Mouse (Mus musculus): ENCODE data around the gene Cldn10. TPM values are rescaled to one million over a fixed set of nuclear protein-coding genes. Genes with fewer than 3 reads are reported as not detected.

Cldn10 gene
- polyA plus RNA-seq, 1 experiment from 2014 or later: 60.4 TPM

GRCm38 (mm10) chr14:118919025-118919424 is 131.3 kb downstream of the Cldn10 start:
- H3K27ac ChIP-seq (ENCODE audit: low read length): no peak overlapping the region
- ATAC-seq (ENCODE audit: insufficient read depth, low FRiP score): no peak
- no peaks in the 10 kb centered on the region for H3K36me3 ChIP-seq (ENCODE audit: control insufficient read depth, insufficient read depth, low read length)
- no peak overlapping the region for H3K9ac ChIP-seq (ENCODE audit: low read length)
- H3K4me2 ChIP-seq (ENCODE audit: low read depth, low read length): no peak overlapping the region
- H3K4me3 ChIP-seq (replicated peaks; ENCODE audit: low read length): no peak overlapping the region
- no peaks in the 10 kb centered on the region for H3K27me3 ChIP-seq (ENCODE audit: control insufficient read depth, insufficient read depth, low read length)
- no peaks in the 10 kb centered on the region for H3K9me3 ChIP-seq (replicated peaks; ENCODE audit: control insufficient read depth, low read length)
- H3K4me1 ChIP-seq (ENCODE audit: control insufficient read depth, insufficient read depth, low read length): peaks cover 21% of the 10 kb centered on the region
- 60% methylated on average over 8 of the region's 8 CpGs for WGBS

- Histone ChIP-seq H3K36me3 (ENCODE audit: control insufficient read depth, insufficient read depth, low read length) (no peaks in the 10 kb centered on the region), H3K9ac (ENCODE audit: low read length) (no peak overlapping the region), H3K4me3 (replicated peaks; ENCODE audit: low read length) (no peak overlapping the region), H3K27ac (ENCODE audit: low read length) (no peak overlapping the region), H3K4me1 (ENCODE audit: control insufficient read depth, insufficient read depth, low read length) (peaks cover 26% of the 10 kb centered on the region), H3K27me3 (ENCODE audit: control insufficient read depth, insufficient read depth, low read length) (no peaks in the 10 kb centered on the region), H3K9me3 (replicated peaks; ENCODE audit: control insufficient read depth, low read length) (no peaks in the 10 kb centered on the region), H3K4me2 (ENCODE audit: low read depth, low read length) (no peak overlapping the region)
- 51% methylated on average over 7 of the region's 7 CpGs for WGBS
- ATAC-seq (ENCODE audit: insufficient read depth, low FRiP score): no peak; the same call in 1 of the 2 replicates
Measured at GRCm38 (mm10) chr14:118920654-118921053, 132.9 kb downstream of the Cldn10 start.

- Histone ChIP-seq H3K36me3 (ENCODE audit: control insufficient read depth, insufficient read depth, low read length) (no peaks in the 10 kb centered on the region), H3K9me3 (replicated peaks; ENCODE audit: control insufficient read depth, low read length) (no peaks in the 10 kb centered on the region), H3K4me2 (ENCODE audit: low read depth, low read length) (peak overlapping the region; percentile 77), H3K4me1 (ENCODE audit: control insufficient read depth, insufficient read depth, low read length) (peaks cover 26% of the 10 kb centered on the region), H3K27ac (ENCODE audit: low read length) (no peak overlapping the region), H3K4me3 (replicated peaks; ENCODE audit: low read length) (peak overlapping the region; percentile 46), H3K27me3 (ENCODE audit: control insufficient read depth, insufficient read depth, low read length) (no peaks in the 10 kb centered on the region), H3K9ac (ENCODE audit: low read length) (peak overlapping the region; percentile 62)
- 29% methylated on average over 22 of the region's 22 CpGs for WGBS
- no peak for ATAC-seq (ENCODE audit: insufficient read depth, low FRiP score)
Measured at GRCm38 (mm10) chr14:118922251-118922650, 134.5 kb downstream of the Cldn10 start.

GRCm38 (mm10) chr14:118922667-118923184 is 135.0 kb downstream of the Cldn10 start:
- no peaks in the 10 kb centered on the region for H3K36me3 ChIP-seq (ENCODE audit: control insufficient read depth, insufficient read depth, low read length)
- peak; percentile 15; the same call in 1 of the 2 replicates for ATAC-seq (ENCODE audit: insufficient read depth, low FRiP score)
- H3K27me3 ChIP-seq (ENCODE audit: control insufficient read depth, insufficient read depth, low read length): no peaks in the 10 kb centered on the region
- H3K4me3 ChIP-seq (replicated peaks; ENCODE audit: low read length): peak overlapping the region; percentile 46
- H3K4me1 ChIP-seq (ENCODE audit: control insufficient read depth, insufficient read depth, low read length): peaks cover 26% of the 10 kb centered on the region
- 2% methylated on average over 47 of the region's 47 CpGs for WGBS
- H3K9me3 ChIP-seq (replicated peaks; ENCODE audit: control insufficient read depth, low read length): no peaks in the 10 kb centered on the region
- H3K9ac ChIP-seq (ENCODE audit: low read length): peak overlapping the region; percentile 62
- no peak overlapping the region for H3K27ac ChIP-seq (ENCODE audit: low read length)
- H3K4me2 ChIP-seq (ENCODE audit: low read depth, low read length): peak overlapping the region; percentile 77

Other genes starting within 250 kb of the Cldn10 start
- 5.2 and 6.1 TPM in 2 replicates for gene Abcc4, start 81.7 kb upstream of the Cldn10 start, polyA plus RNA-seq (2015; fragmentation: Nextera tagmentation; extraction: Ambion mirVana)
- gene Dzip1, start 137.6 kb downstream of the Cldn10 start, polyA plus RNA-seq (2015; fragmentation: Nextera tagmentation; extraction: Ambion mirVana): 9.5 and 10.1 TPM in 2 replicates
- gene Dnajc3, start 150.1 kb downstream of the Cldn10 start, polyA plus RNA-seq (2015; fragmentation: Nextera tagmentation; extraction: Ambion mirVana): 60.1 and 70.5 TPM in 2 replicates